Mouse (Mus musculus) CH12.LX (cell line): ENCODE data around the gene Cngb1. TPM values are rescaled to one million over a fixed set of nuclear protein-coding genes. Genes with fewer than 3 reads are reported as not detected.

ENCODE experiments used
- DNase-seq: peaks from one replicate; pipeline ENCODE4 v3.0.0-alpha.2; 2013; ENCODE audit errors: extremely low read depth
- H3K27ac ChIP-seq: 2 replicates; pipeline ENCODE4 v1.5.1; 2012; ENCODE audit warnings: low read depth, mild to moderate bottlenecking, control low read depth, moderate library complexity; ENCODE audit not compliant: insufficient read depth
- H3K27me3 ChIP-seq: replicated peaks from 2 replicates; pipeline ENCODE3; 2012; ENCODE audit warnings: inconsistent platforms
- H3K36me3 ChIP-seq, 2 experiments: replicated peaks in 1 of 2; 2 replicates each; pipeline versions ENCODE3 to v1.6.1; 2012; ENCODE audit warnings: inconsistent platforms in 1 of 2, low read length in 1 of 2, mild to moderate bottlenecking in 1 of 2, mixed read lengths in 1 of 2, moderate library complexity in 1 of 2; ENCODE audit not compliant: control insufficient read depth in 1 of 2, insufficient read depth in 1 of 2
- H3K4me1 ChIP-seq, 2 experiments: 2 replicates each; pipeline ENCODE4 v1.6.1; 2012; ENCODE audit warnings: inconsistent platforms in 1 of 2, moderate library complexity in 1 of 2; ENCODE audit not compliant: insufficient read depth in 2 of 2, control insufficient read depth in 1 of 2
- H3K4me2 ChIP-seq: 2 replicates; pipeline ENCODE4 v1.6.1; 2012; ENCODE audit warnings: low read depth, mild to moderate bottlenecking, control low read depth; ENCODE audit not compliant: poor library complexity, insufficient read depth, severe bottlenecking
- H3K4me3 ChIP-seq, 3 experiments: fragments of 150-350 bp in 1 of 3; sonication (generic) in 1 of 3; replicated peaks in 1 of 3; 2 replicates each; pipeline versions ENCODE3 to v1.5.1; 2011 to 2012; ENCODE audit warnings: low read depth in 2 of 3, low read length in 2 of 3, mild to moderate bottlenecking in 2 of 3, moderate library complexity in 2 of 3, control low read depth in 1 of 3, improper control_type of control experiment in 1 of 3, inconsistent platforms in 1 of 3, mixed read lengths in 1 of 3; ENCODE audit not compliant: poor library complexity in 1 of 3
- H3K79me2 ChIP-seq: replicated peaks from 2 replicates; pipeline ENCODE4 v1.6.1; 2012; ENCODE audit warnings: mild to moderate bottlenecking, moderate library complexity; ENCODE audit not compliant: control insufficient read depth, poor library complexity, insufficient read depth, severe bottlenecking; ENCODE audit errors: extremely low read depth
- H3K9ac ChIP-seq: 2 replicates; pipeline ENCODE4 v1.6.1; 2012; ENCODE audit warnings: low read depth, mild to moderate bottlenecking, control low read depth, moderate library complexity; ENCODE audit not compliant: insufficient read depth
- H3K9me3 ChIP-seq: replicated peaks from 2 replicates; pipeline ENCODE3; 2012; ENCODE audit warnings: low read length, inconsistent platforms, mixed read lengths
- CHD2 ChIP-seq: IDR thresholded peaks from 2 replicates; pipeline ENCODE4 v1.6.1; 2011; ENCODE audit warnings: low read length, improper control_type of control experiment
- E2F4 ChIP-seq: IDR thresholded peaks from 2 replicates; pipeline ENCODE4 v1.6.1; 2011; ENCODE audit warnings: low read depth, low read length, improper control_type of control experiment; ENCODE audit not compliant: insufficient replicate concordance
- ELF1 ChIP-seq: IDR thresholded peaks from 2 replicates; pipeline ENCODE4 v1.6.1; 2014; ENCODE audit warnings: low read depth, mild to moderate bottlenecking, inconsistent platforms, low read length, improper control_type of control experiment
- EP300 ChIP-seq: IDR thresholded peaks from 2 replicates; pipeline ENCODE4 v1.6.1; 2011; ENCODE audit warnings: low read length, improper control_type of control experiment
- ETS1 ChIP-seq: conservative IDR thresholded peaks from 2 replicates; pipeline ENCODE4 v1.6.1; 2012; ENCODE audit warnings: low read depth, mild to moderate bottlenecking, inconsistent platforms, low read length, improper control_type of control experiment, moderate library complexity
- JUN ChIP-seq: IDR thresholded peaks from 2 replicates; pipeline ENCODE4 v1.6.1; 2011; ENCODE audit warnings: low read depth, mild to moderate bottlenecking, low read length, improper control_type of control experiment, moderate library complexity; ENCODE audit not compliant: insufficient read depth
- JUND ChIP-seq: conservative IDR thresholded peaks from 2 replicates; pipeline ENCODE4 v1.6.1; 2011; ENCODE audit warnings: low read depth, low read length, improper control_type of control experiment
- KAT2A ChIP-seq: IDR thresholded peaks from 2 replicates; pipeline ENCODE4 v1.6.1; 2012; ENCODE audit warnings: low read length, improper control_type of control experiment, inconsistent platforms; ENCODE audit not compliant: insufficient replicate concordance
- MAFK ChIP-seq: IDR thresholded peaks from 2 replicates; pipeline ENCODE4 v1.6.1; 2011; ENCODE audit warnings: low read length, improper control_type of control experiment; ENCODE audit not compliant: insufficient replicate concordance
- MAZ ChIP-seq: IDR thresholded peaks from 2 replicates; pipeline ENCODE4 v1.6.1; 2012; ENCODE audit warnings: low read depth, mild to moderate bottlenecking, inconsistent platforms, low read length, improper control_type of control experiment, moderate library complexity
- MXI1 ChIP-seq: IDR thresholded peaks from 2 replicates; pipeline ENCODE4 v1.6.1; 2011; ENCODE audit warnings: mild to moderate bottlenecking, low read depth, low read length, improper control_type of control experiment
- MYC ChIP-seq: IDR thresholded peaks from 2 replicates; pipeline ENCODE4 v1.6.1; 2011; ENCODE audit warnings: low read depth, mild to moderate bottlenecking, improper control_type of control experiment, low read length
- NELFE ChIP-seq: IDR thresholded peaks from 2 replicates; pipeline ENCODE4 v1.6.1; 2011; ENCODE audit warnings: low read depth, low read length, improper control_type of control experiment
- PAX5 ChIP-seq: IDR thresholded peaks from 2 replicates; pipeline ENCODE4 v1.6.1; 2012; ENCODE audit warnings: low read length, inconsistent platforms, mixed read lengths
- POLR2A ChIP-seq: IDR thresholded peaks from 2 replicates; pipeline ENCODE4 v1.6.1; 2011; ENCODE audit warnings: low read depth, mild to moderate bottlenecking, improper control_type of control experiment, low read length
- POLR2AphosphoS2 ChIP-seq: IDR thresholded peaks from 2 replicates; pipeline ENCODE4 v1.6.1; 2011; ENCODE audit warnings: low read depth, low read length, improper control_type of control experiment
- RAD21 ChIP-seq: IDR thresholded peaks from 2 replicates; pipeline ENCODE4 v1.6.1; 2011; ENCODE audit warnings: low read depth, mild to moderate bottlenecking, low read length, improper control_type of control experiment, moderate library complexity
- RCOR1 ChIP-seq: conservative IDR thresholded peaks from 2 replicates; pipeline ENCODE4 v1.6.1; 2012; ENCODE audit warnings: low read depth, mild to moderate bottlenecking, inconsistent platforms, low read length, improper control_type of control experiment
- SIN3A ChIP-seq: IDR thresholded peaks from 2 replicates; pipeline ENCODE4 v1.6.1; 2012; ENCODE audit warnings: low read length, improper control_type of control experiment, inconsistent platforms
- SMC3 ChIP-seq: IDR thresholded peaks from 2 replicates; pipeline ENCODE4 v1.6.1; 2011; ENCODE audit warnings: low read depth, low read length, improper control_type of control experiment
- TBP ChIP-seq: conservative IDR thresholded peaks from 2 replicates; pipeline ENCODE4 v1.6.1; 2011; ENCODE audit warnings: low read depth, low read length, improper control_type of control experiment
- TCF12 ChIP-seq: IDR thresholded peaks from 2 replicates; pipeline ENCODE4 v1.6.1; 2014; ENCODE audit warnings: low read depth, mild to moderate bottlenecking, inconsistent platforms, low read length, improper control_type of control experiment
- UBTF ChIP-seq: IDR thresholded peaks from 2 replicates; pipeline ENCODE4 v1.6.1; 2012; ENCODE audit warnings: low read depth, mild to moderate bottlenecking, inconsistent platforms, low read length, improper control_type of control experiment, moderate library complexity
- USF1 ChIP-seq: IDR thresholded peaks from 2 replicates; pipeline ENCODE4 v1.6.1; 2014; ENCODE audit warnings: low read depth, mild to moderate bottlenecking, inconsistent platforms, low read length, improper control_type of control experiment
- USF2 ChIP-seq: conservative IDR thresholded peaks from 2 replicates; pipeline ENCODE4 v1.6.1; 2011; ENCODE audit warnings: low read depth, low read length, improper control_type of control experiment
- ZKSCAN1 ChIP-seq: IDR thresholded peaks from 2 replicates; pipeline ENCODE4 v1.6.1; 2012; ENCODE audit warnings: low read depth, inconsistent platforms, low read length, improper control_type of control experiment, borderline replicate concordance
- ZMIZ1 ChIP-seq: IDR thresholded peaks from 2 replicates; pipeline ENCODE4 v1.6.1; 2012; ENCODE audit warnings: low read depth, mild to moderate bottlenecking, inconsistent platforms, low read length, improper control_type of control experiment
- ZNF384 ChIP-seq: IDR thresholded peaks from 2 replicates; pipeline ENCODE4 v1.6.1; 2012; ENCODE audit warnings: low read depth, low read length, improper control_type of control experiment, inconsistent platforms
- dilution Hi-C: fragments of 300-500 bp; cut with MboI; formaldehyde crosslinking; loops from 2 replicates; pipeline ENCODE4 v1.14.3; 2020; ENCODE audit warnings: low sequenced_read_pairs; ENCODE audit not compliant: extremely low pct_unique_long_range_greater_than_20kb, extremely low pct_ligation_motif_present
- in situ Hi-C: fragments of 300-500 bp; cut with MboI; formaldehyde crosslinking; loops from 3 replicates; pipeline ENCODE4 v1.14.3; 2019; ENCODE audit warnings: low sequenced_read_pairs, low pct_ligation_motif_present, low pct_unique_long_range_greater_than_20kb, mixed read lengths
- polyA plus RNA-seq: library from polyadenylated mRNA; unstranded; fragments of >175 nt; gene quantifications from 2 replicates; pipeline ENCODE4 v1.2.1, GENCODE M21; 2012; ENCODE audit warnings: low read depth; ENCODE audit not compliant: insufficient read length
- total RNA-seq, 2 experiments: library from RNA; depleted of rRNA; stranded (reverse); fragments of 300-350 nt in 1 of 2; fragments of >200 nt in 1 of 2; gene quantifications; 2 replicates each; pipeline ENCODE4 v1.2.3; 2012 to 2014

The Cngb1 gene
- total and polyA plus RNA-seq, 3 experiments = not detected

GRCm38 (mm10) chr8:95226251-95227150, 79.9 kb downstream of the Cngb1 start:
- TF ChIP-seq KAT2A (no peak), MYC (no peak), ZNF384 (no peak), USF1 (no peak), PAX5 (no peak), MAZ (no peak), ETS1 (no peak), POLR2A (no peak), E2F4 (no peak), SIN3A (no peak), POLR2AphosphoS2 (no peak), UBTF (no peak), RAD21 (no peak), USF2 (no peak), JUND (no peak), ZKSCAN1 (no peak), EP300 (no peak), ELF1 (no peak)
- TF ChIP-seq, all 38 proteins: peak for 0

GRCm38 (mm10) chr8:95223969-95224368, 82.4 kb downstream of the Cngb1 start:
- TF ChIP-seq RCOR1 (no peak), NELFE (no peak), MAFK (no peak), UBTF (no peak), MXI1 (no peak), SIN3A (no peak), JUN (no peak), TBP (no peak), ELF1 (no peak), ETS1 (no peak), ZKSCAN1 (no peak), RAD21 (no peak), USF1 (no peak), CHD2 (no peak), SMC3 (no peak), TCF12 (no peak), ZMIZ1 (no peak), EP300 (no peak), POLR2A (no peak)
- dilution Hi-C loops = no loop called here

More at GRCm38 (mm10) chr8:95226251-95227150, 79.9 kb downstream of the Cngb1 start:
- in situ Hi-C loops = no loop called here
- H3K36me3 ChIP-seq = no peaks in the 10 kb centered on the region
- dilution Hi-C loops = no loop called here
- no peak overlapping the region for H3K27ac ChIP-seq
- no peak overlapping the region for H3K4me2 ChIP-seq
- peaks cover 22% of the 10 kb centered on the region for H3K27me3 ChIP-seq
- no peak overlapping the region for H3K4me3 ChIP-seq
- H3K9me3 ChIP-seq = peaks cover 13% of the 10 kb centered on the region
- no peak overlapping the region for H3K9ac ChIP-seq
- no peak for DNase-seq
- H3K4me1 ChIP-seq = peaks cover 0 to 2% of the 10 kb centered on the region in 2 experiments; a peak in 1 of 4 replicates
- H3K79me2 ChIP-seq = no peaks in the 10 kb centered on the region

More at GRCm38 (mm10) chr8:95223969-95224368, 82.4 kb downstream of the Cngb1 start:
- Histone ChIP-seq H3K36me3 (no peaks in the 10 kb centered on the region), H3K4me3 (no peak overlapping the region), H3K4me1 (peaks cover 0 to 4% of the 10 kb centered on the region in 2 experiments; a peak in 2 of 4 replicates), H3K9me3 (no peaks in the 10 kb centered on the region), H3K9ac (no peak overlapping the region), H3K4me2 (no peak overlapping the region), H3K79me2 (no peaks in the 10 kb centered on the region), H3K27ac (no peak overlapping the region), H3K27me3 (peaks cover 22% of the 10 kb centered on the region)
- no peak for DNase-seq
- in situ Hi-C loops = loop anchor here (25.0 kb wide), 1 partner anchor 137 kb away; the partner anchor contains the start of gene Katnb1
